Mouse (Mus musculus) hindlimb bud, embryonic 11.5 days (tissue): Measurements from ENCODE around the gene Aplp2.

ENCODE experiments used
- DNase-seq: peaks from one replicate; pipeline ENCODE4 v3.0.0-alpha.2; 2012; ENCODE audit warnings: low read depth, low spot score; ENCODE audit errors: extremely low spot score

Gene Aplp2

DNA sequence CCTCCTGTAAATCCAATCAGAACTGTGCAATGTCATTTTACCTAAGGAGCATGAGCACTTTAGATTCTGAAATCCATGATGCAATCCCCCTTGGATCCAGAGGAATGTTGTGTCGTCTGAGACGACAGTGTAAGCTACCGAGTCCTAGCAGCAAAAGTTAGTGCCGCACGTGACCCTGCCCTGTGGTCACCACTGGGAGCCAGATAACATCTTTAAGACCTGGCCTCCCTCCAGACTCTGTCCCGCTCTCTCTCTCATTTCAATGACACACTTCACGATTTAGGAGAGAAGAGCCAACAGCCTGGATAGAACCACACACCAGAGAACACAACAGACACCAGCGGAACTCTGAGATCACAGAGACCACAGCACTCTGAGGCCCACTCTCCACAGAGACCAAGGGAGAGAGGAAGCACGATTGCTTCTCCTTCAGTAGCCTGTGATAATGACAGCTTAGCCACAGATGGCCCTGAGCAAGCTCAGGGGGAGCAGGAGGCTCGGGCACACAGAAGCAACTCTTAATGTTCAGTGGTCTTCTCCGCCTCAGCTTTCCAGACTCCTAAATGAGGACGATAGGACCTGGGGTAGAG is 83.6 kb downstream of the Aplp2 start:
- DNase-seq, result no peak

DNA sequence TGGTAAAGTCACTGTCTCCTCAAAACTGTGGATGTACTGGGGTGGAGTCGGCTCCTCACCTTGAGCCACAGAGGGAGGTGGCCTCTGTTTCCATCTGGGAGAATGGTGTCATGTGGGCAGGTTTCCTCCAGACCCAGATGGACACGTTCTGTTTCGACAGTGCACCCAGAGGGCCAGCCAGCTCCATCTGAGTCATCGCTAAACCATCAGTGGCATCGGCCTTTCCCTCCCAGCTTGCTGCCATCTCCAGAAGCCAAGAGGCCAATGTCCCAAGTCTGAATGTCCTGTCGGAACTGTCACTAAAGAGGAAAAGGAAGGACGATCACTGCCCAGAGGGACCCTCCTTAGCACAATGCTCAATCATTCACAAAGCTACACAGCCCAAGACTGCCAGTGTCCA is 85.5 kb downstream of the Aplp2 start:
- no peak for DNase-seq

DNA sequence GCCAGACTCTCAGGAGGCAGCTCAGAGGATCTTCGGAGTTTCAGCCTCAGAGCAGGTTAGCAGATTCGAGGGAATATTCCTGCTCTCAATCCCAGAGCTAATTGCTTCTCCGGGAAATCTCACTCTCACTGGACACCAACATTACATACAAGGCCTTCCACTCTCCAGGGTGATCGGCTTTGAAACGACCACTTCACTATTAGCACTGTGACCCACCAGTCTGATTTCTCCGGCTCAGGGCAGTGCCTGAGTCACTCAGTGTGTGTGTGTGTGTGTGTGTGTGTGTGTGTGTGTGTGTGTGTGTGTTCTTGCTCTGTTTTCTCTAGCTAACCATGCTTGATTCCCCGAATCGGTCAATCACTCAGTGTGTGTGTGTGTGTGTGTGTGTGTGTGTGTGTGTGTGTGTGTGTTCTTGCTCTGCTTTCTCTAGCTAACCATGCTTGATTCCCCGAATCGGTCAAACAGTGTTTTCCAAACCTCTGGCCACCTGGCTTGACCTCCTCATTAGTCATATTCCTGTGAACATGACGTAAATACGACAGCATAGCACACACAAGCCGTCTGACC is 89.1 kb downstream of the Aplp2 start:
- DNase-seq, result no peak

GRCm38 (mm10) chr9:31120533-31120915 is 91.1 kb downstream of the Aplp2 start:
- no peak for DNase-seq

GRCm38 (mm10) chr9:31119882-31120532 is 91.6 kb downstream of the Aplp2 start:
- no peak for DNase-seq

GRCm38 (mm10) chr9:31119405-31119804 is 92.2 kb downstream of the Aplp2 start:
- no peak for DNase-seq

- peak; percentile 79 for DNase-seq
Observed at GRCm38 (mm10) chr9:31118520-31119298, 92.9 kb downstream of the Aplp2 start.

DNA sequence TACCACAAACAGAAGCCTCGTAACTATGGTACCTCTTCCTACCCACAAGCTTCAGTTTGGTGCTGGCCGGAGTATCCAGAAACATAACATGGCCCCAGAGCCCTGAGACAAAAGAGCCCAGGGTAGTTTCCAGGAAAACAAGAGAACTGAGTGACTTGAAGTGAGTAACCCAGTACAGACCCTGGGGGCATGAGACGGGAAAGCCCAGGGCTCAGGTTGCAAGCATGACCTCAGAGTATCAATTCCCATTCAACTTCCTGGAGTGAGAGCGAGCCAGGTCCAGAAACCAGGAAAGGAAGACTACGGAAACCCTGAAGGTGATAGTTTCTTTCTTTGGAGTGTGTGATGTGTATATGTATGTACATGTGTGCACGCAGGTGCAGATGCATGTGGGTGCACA is 94.1 kb downstream of the Aplp2 start:
- no peak for DNase-seq

DNA sequence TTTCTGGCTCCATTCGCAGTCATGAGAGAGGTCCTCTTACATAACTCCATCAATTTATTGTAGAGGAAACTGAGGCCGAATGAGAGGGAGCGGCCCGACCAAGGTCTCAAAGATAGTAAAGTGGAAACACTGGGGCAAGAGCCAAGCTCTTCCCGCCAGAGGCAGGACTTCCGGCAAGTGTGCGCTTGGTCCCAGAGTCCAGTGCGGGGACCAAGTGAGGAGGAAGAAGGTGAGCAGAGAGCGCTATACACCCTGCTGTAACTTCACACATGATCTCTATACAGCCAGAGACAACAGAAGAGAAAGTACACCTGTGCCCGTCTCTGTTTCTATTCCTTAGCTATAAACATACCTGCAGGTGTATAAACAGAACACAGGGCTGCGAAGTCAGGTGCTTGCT is 94.5 kb downstream of the Aplp2 start:
- no peak for DNase-seq

- DNase-seq, result no peak
Observed at GRCm38 (mm10) chr9:31115586-31115985, 96.0 kb downstream of the Aplp2 start.

DNA sequence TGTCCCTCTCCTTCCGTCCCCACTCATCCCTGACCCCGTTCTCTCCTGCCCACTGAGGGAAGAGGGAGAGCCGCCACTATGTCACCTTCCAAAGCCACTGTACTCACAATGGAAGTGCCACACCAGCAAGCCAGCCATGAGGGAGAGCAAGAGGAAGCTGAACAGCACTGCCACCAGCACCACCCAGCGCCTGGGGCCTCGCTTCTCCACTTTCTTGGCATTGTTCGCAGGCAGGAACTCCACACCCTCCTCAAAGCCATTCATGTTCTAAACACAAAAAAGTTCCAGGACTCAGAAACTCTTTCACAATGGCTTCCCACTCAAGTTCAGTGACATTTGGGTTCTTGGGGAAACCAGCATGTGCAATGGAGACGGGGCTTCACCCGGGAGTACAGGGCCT is 103.2 kb downstream of the Aplp2 start:
- DNase-seq, result no peak
